Mouse (Mus musculus) spleen, adult 2 months (tissue): ENCODE measurements around the gene Mkks.

Source experiments
- CTCF ChIP-seq: fragments of 200-500 bp; IDR thresholded peaks from 2 replicates; pipeline ENCODE4 v1.5.1; 2011; ENCODE audit warnings: mild to moderate bottlenecking, inconsistent platforms; ENCODE audit not compliant: insufficient read depth, insufficient read length, insufficient replicate concordance; ENCODE audit errors: extremely low read depth
- POLR2A ChIP-seq: fragments of 200-500 bp; IDR thresholded peaks from 2 replicates; pipeline ENCODE4 v1.6.1; 2011; ENCODE audit warnings: low read depth, low read length, inconsistent platforms

DNA sequence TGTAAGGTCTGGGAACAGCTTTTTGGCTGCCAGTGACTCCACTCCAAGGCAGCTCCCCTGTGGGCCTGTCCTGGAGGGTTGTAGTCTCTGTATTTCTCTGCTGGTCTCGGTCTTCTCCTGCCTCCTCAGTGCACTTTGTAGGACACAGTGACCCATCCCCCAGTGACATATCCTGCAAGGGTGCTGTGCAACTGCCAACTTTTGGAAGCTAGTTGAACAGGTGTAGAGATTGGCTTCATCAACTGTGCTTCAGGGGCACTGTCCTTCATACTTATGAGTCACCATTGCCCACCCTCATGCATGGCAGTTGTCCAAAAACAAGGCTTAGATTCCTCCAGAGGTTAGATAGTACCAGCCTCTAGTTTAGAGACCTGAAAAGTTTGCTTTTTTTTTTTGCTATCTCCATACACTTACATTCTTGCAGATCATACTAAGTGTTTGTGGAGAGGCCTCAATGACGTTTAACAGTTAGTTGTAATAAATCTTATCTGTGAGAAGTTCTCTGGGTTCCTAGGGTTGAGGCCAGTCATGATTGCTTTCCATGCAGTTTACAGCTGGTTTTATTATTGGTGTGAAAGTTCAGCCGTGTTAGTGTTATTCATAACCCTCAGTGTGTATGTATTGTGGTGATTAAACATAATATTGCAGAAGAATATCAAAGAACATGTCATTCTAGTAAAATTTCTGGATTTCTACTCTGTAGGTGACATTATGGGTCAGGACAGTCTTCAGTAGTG is 29.2 kb upstream of the Mkks start:
- TF ChIP-seq CTCF (no peak), POLR2A (no peak)
